Mouse (Mus musculus) gastrocnemius, postnatal 25 days (tissue): ENCODE measurements around the gene Enthd1. TPM values are rescaled to one million over a fixed set of nuclear protein-coding genes. Genes with fewer than 3 reads are reported as not detected.
A peak's percentile ranks its signal among the peaks of the same experiment; 100 is the strongest.

ENCODE experiments used
- DNase-seq: peaks from one replicate; pipeline ENCODE4 v3.0.0; 2022
- total RNA-seq, 2 experiments: library from RNA; stranded (reverse); gene quantifications; 1 replicate in 1 of 2; 2 replicates in 1 of 2; pipeline ENCODE4 v1.2.3; 2021

The Enthd1 gene
- total RNA-seq, 2 experiments from 2014 or later, result not detected

DNA sequence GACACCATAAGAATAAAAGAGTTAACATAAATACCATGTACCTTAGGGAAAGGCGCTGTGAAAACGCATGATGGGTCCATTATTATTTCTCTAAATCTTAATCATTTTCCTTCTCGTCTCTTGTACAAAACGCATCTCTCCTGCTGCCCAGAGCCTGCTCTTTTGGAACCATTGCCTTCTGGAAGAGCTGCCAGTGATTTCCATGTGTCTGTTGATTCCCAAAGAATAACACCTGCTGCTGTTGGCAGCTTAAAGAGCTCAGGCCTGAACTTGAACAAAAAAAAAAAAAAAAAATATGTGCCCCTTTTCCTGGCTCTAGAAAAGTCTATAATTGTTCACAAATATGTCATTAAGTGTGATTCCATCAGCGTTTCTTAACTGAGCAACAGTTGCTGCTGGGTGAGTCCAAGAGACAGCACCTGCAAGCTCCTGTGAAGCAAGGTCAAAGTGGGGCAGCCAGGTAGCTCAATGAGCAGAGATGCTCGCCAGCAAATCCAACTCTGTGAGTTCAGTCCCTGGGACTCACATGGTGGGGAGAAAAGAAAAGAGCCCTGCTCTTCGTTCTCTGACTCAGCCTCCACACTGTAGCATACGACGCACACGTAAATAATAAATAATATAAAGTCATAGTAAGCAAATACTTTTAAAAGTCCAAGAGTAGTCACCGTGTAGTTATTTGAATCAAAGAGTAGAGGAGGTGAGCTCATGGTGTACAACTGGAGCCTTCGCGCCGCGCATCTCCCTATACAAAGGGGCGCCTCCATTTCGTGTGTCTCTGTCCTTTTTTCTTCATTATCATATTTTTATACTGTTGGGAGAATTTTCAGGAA is 9.5 kb upstream of the Enthd1 start:
- no peak for DNase-seq

DNA sequence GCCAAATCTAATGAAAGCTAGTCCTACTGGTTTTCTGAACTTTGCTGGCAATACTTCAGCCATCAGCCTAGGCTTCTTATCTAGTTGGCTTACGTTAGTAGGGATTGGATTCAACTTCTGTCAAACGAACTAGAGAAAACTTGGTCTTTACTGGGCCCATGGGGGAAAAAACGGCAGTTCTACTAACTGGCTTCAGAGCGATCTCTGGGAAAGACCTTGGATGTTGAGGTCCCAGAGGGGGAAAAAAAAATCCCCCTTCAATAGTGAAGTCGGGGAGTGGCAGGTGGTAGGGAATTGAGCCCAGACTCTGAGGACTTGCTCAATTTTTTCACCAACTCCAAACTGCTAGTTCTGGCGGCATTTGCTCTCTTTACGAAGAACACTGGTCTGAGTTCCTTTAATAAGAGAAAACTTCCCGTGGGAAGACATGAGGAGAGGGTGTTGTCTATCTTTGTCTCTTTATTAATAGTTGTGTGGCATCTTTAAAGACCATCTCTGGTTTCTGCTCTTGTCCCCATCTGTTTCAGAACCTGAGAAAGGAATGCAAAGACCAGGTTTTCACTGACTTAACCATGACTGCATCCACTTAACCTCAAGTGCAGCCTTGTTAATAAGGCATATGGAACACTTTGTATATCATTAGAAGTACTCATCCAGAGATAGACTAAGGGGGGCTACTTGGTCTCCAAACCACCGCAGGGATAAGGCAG is 8.0 kb upstream of the Enthd1 start:
- no peak for DNase-seq

DNA sequence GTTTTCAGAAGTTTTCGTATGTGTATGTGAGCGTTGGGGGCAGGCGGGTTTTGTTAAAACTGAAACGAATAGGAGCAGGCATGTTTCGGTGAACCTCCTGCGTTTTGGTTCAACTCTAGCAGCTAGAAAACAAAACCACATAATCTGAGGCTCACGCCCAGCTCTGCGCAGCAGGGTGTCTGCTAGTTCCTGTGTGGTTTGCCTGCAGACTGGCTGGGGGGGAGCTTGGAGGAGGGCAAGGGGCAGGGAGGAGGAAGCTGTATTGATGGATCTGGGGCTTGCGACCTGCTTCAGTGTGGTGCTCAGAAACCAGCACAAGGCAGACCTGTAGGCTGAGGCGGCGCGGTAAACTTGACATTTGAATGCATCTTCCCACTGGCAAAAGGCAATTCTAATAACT is 7.3 kb upstream of the Enthd1 start, which contains the start of gene Grap2:
Grap2 (plus strand) TSS at position 304 of the 400 bp plus-strand sequence.
- DNase-seq, result peak; percentile 41

DNA sequence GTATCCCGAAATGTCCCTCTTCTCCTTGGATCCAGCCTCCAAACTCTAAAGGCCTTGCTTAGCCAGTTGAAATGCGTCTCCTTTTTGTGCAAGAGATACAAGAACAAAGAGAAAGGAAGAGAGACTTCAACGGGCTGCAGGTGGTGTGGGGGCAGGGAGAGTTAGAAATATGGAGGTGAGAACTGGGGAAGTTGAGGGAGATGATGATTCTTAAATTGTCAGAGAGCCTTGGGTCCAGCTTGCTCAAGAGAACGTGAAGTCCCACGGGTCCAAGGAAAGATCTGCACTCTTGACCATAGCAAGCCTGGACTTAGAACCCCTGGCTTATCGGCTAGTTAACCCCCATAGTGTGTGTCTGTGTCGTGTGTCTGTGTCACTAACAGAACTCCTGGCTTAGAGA is 6.7 kb upstream of the Enthd1 start:
- no peak for DNase-seq

DNA sequence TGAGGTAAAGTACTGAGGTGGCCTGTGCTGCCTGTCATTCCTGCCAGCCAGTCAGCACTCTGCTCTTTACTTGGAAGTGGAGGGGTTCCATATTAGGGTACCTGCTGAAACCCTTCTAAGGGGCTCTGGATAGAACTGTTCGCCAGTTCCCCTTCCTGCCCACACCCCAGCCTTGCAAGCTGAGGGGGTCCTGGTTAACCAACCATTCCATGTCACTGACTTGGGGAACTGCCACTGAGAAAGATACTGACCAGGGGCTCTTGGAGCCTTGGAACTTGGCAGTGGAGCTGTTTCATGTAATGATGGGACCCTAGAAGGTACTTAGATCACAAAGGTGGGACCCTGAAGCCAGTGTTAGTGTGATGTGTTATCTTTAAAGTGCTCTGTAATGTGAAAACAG is 5.3 kb upstream of the Enthd1 start:
- no peak for DNase-seq

DNA sequence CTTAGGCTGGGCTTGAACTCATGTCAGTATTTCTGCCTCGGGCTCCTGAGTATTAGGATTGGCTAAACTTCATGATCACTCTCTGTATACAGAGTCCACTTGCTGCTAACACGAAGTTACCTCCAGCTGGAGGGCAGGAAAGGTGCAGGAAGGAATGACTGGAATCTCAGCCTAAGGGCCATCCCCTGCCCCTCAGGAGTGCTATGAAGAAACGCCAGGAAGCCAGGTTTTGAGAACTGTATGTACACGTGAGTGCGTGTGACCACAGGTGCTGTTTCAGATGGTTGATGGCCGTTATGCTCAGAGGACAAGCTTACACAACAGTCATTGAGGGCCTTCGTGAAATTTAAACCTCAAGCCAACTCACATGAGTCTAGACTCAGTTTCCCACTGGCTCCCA is 4.2 kb upstream of the Enthd1 start:
- DNase-seq, result no peak

DNA sequence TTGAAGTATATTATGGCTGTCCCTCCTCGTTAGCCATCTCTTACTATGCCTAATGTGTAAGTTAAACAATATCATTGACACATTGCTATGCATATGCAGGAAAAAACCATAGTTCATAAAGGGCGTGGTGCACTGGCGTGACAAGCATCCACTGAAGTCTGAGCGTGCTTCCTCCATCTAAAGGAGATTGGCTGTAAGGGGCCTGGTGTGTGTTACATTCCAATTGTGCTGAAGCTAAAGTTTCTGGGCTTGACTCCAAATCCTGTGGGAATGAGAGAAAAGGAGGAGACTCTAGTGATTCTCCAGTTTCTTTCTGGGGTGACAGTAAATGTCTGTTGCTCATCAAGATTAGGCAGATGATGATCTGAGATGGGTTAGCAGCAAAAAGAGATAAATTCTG is 2.8 kb upstream of the Enthd1 start:
- no peak for DNase-seq

DNA sequence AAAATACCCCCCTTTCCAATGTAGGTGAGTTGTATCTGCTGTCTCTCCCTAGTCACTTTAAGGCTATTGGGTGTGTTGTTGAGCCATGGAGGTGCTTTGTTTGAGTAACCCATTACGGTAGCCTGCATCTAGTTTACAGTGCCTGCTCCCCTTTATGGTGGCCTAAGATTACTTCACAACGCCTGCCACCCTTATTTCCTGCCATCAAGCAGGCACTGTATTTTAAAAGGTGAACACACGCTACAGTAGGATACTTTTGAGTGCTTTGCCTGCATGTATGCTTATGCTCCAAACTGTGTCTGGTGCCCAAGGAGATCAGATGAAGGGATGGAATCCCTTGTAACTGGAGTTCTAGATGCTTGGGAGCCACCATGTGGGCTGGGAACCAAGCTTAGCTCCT is 2.2 kb upstream of the Enthd1 start:
- no peak for DNase-seq

DNA sequence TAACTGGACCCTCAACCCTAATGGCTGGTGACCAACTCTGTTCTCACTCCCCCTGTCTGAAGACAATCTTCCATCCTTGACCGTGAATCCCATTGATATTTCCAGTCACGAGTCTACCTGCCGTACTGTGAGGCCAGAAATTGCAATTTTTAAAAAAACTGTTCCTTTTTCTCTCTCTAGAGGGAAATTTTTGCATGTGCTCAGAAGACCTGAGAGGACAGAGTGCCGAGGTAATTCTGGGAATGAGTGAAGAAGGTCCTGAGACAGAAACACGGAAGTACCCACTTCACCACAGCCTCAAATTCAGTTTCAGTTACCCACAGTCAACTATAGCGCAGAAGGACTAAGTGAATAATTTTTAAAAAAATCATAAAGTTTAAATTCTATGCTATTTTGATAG is 1.7 kb upstream of the Enthd1 start:
- DNase-seq, result no peak

DNA sequence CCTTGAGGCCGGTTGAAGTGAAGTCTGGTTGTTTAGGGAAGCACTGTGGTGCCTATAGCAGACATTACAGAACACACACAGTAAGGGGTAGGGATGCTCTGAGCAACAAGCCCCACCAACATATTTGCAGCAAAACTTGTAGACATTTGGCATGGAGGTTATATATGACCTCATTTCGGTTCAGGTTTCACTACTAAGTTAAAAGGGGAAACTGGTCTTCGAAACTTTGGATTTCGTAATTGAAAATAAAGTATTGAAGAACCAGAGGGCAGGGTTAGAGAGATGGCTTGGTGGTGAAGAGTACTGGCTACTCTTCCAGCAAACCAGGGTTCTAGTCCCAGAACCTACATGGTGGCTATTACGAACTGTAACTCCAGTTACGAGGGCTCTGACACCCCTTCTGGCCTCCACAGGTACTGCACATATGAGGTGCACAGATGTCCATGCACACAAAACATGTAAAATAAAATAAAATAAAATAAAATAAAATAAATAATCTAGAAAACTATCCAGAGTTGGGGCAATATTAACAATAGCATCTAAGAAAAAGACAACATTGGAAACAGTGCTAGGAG is 1.2 kb downstream of the Enthd1 start:
- no peak for DNase-seq

DNA sequence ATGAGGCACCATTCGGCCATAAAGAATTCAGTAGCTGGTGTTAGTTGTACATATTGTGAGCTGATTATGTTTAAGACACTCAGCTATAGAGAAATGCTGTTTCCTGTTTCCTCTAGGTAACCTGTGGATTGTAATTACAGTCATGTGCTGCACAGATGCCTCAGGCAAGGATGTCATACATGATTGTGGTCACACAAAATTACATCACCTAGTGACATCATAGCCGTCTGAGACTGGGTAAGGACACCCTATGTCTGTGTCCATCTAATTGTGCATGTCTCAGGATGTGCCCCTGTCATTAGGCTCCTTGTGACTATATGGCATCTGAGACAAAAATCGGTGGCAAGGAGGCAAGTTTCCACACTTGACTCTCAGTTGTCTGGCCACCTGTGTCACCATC is 2.5 kb downstream of the Enthd1 start:
- no peak for DNase-seq

DNA sequence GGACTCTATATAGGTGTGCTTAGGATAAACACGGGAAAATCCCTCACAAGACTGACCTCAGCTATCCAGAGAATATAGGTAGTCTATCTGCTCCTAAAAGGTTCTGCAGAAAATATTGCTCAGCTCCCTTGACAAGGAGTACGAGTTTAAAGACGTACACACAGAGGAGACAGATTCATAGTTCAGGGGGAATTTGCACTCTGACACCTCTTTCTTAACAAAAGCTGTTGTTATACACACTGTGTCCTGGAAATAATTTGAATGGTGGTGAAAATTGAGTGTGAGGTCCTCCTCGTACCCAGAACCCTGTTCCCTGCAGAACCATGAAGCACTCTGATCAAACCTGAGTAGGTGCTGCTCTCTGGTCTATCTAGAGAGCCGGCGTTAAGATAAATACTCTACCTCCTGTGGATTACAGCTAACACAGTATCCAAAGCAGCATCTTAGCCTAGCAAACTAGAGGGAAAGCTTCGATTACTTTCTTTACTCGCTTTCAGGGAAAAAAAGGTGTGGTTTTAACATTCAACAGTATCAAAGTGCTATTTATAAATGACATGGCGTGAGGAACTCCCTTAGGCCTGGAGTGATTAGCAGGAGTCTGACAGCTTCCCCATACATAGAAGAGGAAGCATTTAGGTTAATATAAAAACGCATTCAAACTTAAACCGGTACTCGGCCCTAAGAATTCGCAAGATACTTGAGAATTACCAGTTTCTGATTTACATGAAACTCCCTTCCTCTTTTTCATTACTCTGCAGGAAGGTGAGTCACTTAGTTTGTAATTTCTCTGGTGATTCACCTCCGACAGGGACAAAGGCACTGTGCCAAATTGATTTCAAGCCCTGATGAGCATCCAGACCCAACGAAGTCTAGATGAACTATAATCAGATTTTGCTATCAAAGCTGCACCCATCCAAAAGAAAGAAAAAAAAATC is 4.0 kb downstream of the Enthd1 start:
- DNase-seq, result no peak

DNA sequence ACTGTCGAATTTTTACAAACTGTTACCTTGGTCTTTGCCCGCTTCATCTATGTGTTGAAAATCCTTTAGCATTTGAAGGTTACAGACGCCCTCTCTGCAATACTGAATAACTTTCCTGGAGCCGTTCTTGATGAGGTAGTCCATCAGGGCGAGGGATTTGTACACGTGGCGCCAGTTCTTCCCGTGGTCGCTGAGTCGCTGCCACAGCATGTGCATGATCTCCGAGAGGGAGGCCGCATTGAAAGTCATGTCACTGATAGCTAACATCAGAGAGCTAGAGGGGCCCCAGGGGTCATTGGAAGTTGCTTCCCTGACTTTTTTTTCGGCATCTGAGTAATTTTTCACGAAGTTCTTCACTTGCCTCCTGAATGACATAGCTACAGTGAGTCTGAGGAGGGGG is 5.0 kb downstream of the Enthd1 start:
- DNase-seq, result no peak

DNA sequence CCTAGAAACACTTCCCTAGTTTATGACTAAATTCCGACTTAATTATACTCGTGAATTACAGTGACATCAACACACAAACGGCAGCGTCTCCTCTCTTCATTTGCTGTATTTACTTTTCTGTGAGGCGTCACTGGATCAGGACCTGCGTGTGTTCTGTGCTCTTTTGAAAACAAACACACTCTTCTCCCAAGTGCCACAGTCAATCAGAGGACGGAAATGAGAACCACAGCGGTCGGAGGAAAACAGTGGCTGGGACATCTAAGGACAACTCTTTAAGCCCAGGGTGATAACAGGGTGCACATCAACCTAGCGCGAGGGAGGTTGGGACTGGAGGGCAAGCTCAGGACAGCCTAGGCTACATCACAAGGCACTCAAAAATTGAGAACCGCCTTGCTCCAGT is 5.4 kb downstream of the Enthd1 start:
- no peak for DNase-seq

DNA sequence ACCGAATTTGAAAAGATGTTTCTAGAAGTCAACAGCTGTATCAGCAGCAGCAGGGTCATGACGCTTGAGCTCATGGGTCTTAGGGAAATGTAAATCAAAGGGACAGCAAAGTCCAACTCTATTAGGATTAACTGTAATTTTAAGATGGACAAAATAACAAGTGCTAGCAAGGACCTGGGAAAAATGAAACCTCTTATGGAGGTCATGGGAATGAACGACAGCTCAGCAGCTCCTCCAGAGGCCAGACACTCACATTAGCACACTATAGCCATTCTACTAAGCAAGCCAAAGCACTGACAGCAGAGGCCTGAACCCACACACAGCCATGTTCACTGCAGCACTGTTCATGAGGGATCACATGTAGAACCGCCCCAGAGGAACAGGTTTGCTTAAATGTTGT is 7.2 kb downstream of the Enthd1 start:
- no peak for DNase-seq

DNA sequence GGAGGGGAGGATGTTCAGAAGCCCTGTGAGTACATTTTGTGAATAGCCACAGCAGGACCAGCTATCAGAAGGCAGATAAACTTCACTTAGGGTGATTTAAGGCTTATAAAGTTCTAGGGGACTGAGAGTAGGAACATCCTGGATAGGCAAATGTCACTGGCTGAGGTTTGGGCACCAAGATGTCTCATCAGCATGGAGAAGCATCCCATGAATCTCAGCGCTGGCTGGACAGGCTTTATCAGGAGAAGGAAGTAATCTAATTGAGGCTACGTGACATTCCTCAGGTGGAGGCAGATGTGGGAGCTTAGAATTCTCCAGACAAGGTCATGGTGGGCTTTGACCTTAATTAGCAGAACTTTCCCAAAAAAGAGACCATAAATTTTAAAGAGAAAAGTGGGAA is 8.9 kb downstream of the Enthd1 start:
- no peak for DNase-seq

DNA sequence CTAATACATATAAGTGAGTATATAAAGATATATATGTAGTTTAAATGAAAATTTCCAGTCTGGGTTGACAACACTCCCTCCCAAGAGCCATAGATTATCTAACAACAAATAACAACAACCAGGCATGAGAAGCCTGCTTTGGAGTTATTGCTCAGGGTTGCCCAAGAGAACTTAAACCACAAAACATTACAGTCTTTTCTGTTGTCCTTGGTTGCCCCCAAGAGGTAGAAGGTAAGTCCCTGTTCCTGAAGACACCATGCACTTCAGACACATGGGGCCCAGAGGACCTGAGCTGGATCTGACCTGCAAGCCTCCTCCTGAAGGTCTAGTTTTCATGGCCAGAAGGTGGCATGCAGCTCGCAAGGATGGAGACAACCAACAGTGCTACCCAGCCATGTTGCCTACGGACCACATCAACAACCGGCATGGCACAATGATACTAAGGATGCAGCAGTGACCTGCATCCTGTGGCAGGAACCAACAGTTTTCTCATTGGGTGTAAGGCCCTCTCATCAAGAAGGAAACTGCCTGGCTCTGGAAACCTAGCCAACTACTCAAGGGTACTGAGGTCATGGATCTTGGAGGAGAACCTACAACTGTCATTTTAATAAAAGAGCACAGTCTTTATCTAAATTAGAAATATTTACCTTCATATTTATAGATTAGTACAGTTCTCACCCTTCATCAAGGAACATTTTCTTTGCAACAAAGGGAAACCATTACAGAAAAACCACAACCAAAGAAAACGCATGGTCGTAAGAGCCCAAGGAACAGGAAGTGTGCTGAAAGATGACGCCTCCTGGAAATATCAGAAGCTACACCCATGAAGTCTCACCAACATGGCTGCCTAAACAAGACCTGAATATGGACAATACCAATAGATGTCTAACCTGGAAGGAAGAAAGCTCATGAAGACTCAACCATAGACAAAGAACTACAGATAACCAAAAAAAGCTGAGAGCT is 9.8 kb downstream of the Enthd1 start:
- DNase-seq, result no peak

DNA sequence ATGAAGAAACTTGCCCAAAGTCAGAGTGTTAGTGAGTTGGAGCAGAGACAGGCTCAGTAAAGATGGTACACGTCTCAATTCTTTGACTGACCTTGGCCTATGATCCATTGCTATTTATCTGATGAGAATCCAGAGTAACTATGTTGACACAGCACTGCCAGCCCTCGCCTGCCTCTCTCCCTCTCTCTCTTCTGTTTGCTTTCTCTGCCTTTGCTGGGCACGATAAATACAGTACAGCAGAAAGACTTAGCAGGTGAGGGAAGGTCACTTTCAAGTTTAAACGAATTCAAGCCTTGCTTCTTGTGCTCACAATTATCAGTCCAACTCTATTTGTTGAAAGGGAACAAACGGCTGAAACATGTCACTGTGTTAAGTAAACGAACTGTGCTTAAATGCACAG is 19.5 kb downstream of the Enthd1 start:
- DNase-seq, result no peak

DNA sequence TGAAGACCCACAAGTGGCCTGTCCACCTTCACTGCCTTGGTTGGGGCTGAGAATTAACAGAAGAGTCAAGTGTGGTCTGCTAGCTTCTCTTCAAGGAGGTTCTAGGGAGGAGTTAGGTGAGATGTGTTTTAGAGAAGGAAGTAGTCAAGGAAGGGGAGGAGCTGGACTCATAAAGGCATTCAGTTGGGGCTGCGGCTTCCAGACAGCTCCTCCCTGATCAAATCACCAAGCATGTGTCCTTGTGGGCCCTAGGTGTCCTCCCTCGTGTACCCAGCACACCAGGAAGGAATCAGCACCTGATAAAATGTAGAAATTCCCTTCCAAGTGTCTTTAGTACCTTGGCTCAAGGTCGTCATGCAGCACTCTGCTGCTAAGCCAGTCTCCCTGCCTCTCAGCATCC is 20.8 kb downstream of the Enthd1 start:
- no peak for DNase-seq

DNA sequence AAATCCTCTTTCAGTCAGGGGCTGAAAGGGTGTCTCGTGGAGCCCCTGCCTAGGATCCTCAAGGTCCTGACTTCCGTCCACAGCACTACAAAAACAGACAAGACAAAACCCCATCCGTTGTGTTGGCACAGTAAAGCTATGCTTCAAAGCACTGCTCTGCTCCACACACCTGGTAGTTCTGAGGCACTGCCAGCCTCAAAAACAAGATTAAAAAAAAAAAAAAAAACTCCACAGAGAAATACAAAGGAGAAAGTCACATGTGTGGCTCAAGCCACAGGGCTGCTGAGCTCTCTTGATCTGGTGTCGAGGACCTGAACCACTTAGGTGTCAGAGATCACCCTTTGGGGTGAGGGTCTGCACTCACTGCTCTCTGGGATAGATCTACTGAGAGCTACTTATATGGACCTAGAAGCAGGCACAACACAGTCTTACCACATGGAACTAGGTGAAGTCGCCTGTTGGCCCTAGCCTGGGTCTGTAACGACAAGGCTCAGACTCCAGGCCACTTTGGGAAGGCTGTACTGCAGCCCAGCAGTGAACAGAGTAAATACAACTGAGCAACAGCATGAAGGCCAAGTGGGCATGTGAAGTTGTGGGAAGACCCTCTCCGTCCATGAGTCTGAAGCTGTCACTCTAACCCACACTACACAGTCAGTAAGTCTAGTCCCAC is 26.1 kb downstream of the Enthd1 start:
- DNase-seq, result no peak

DNA sequence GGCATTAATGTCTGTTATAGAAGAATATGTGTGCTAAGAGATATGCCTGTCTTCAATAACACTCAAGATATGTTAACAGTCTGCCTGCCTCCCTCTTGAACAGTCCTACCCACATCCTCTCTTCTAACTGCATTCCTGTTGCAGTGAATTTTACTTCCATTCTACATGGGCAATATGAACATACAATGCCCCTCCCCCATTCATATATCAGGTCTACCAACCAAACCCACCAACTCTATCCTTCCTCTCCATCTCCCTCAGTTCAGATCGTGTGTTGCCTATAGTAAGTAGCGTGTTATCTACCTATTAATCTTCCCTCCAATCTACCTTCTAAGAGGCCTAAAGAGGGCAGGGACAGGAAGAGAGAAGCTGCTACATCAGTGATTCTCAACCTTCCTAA is 26.9 kb downstream of the Enthd1 start:
- DNase-seq, result no peak
